Mouse (Mus musculus) bone marrow, adult 2 months (tissue): ENCODE results near the gene Slc35f2.

ENCODE experiments used
- CTCF ChIP-seq: fragments of 200-500 bp; IDR thresholded peaks from 2 replicates; pipeline ENCODE4 v1.5.1; 2011; ENCODE audit warnings: low read length, control low read depth; ENCODE audit not compliant: control insufficient read depth, insufficient read depth
- POLR2A ChIP-seq: fragments of 200-500 bp; IDR thresholded peaks from 2 replicates; pipeline ENCODE4 v1.6.1; 2011; ENCODE audit warnings: low read depth, mild to moderate bottlenecking, control low read depth, low read length, borderline replicate concordance; ENCODE audit not compliant: control insufficient read depth

DNA sequence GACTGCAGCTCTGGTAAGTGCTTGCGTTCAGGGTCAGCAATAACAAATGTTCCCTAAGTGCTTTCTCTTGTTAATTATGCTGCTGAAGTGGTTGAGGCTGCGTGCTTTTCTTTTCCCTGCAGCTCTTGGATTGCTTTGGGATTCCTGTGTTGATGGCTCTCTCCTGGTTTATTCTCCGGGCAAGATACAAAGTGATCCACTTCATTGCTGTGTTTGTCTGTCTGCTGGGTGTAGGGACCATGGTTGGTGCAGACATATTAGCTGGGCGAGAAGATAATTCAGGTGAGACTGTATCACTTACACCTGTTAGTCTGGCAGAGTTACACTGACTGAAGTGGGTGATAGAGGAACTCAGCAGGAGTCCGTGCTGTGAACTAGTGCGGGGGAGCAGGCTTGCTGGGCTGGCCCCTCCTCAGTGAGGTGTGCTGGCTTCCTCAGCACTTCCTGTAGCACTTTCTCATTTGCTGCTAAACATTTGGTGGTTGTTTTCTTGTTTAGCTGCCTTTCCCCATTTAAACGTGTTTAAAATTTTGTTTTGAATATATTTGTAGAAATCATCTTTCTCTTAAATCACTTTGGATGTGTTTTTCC, 35.3 kb downstream of the Slc35f2 start:
- TF ChIP-seq CTCF (no peak), POLR2A (no peak)
